Mouse (Mus musculus) kidney, adult 2 months (tissue): ENCODE measurements at regions not wholly inside any gene's neighbourhood (a gene's known extent, or its start where the extent isn't known, plus 50 kb on each side); places are given as distances from the start of the nearest gene placed in this dataset.

Source experiments
- CTCF ChIP-seq: fragments of 200-500 bp; conservative IDR thresholded peaks from 2 replicates; pipeline ENCODE4 v1.5.1; 2011; ENCODE audit warnings: low read depth, mild to moderate bottlenecking, control low read depth, low read length, moderate library complexity, mixed read lengths; ENCODE audit not compliant: insufficient read depth, insufficient read length
- POLR2A ChIP-seq: fragments of 200-500 bp; IDR thresholded peaks from one replicate; pipeline ENCODE4 v1.6.1; 2011; ENCODE audit warnings: low read depth, low read length, control low read depth

GRCm38 (mm10) chr9:6608428-6609283, 339.0 kb upstream of the Ddi1 start:
- no peak for TF ChIP-seq CTCF
- TF ChIP-seq POLR2A: no peak
